Mouse (Mus musculus) forebrain, embryonic 10.5 days (tissue): ENCODE results near the gene Entpd7. TPM values are rescaled to one million over a fixed set of nuclear protein-coding genes. Genes with fewer than 3 reads are reported as not detected.

Experiments used
- DNase-seq: peaks from one replicate; pipeline ENCODE4 v3.0.0-alpha.2; 2017; ENCODE audit warnings: low spot score; ENCODE audit errors: extremely low spot score
- H3K27ac ChIP-seq: fragments of 300-500 bp; sonication (generic); 2 replicates; pipeline ENCODE4 v1.5.1; 2016; ENCODE audit warnings: mild to moderate bottlenecking
- H3K27me3 ChIP-seq: fragments of 300-500 bp; sonication (generic); 2 replicates; pipeline ENCODE4 v1.6.1; 2016; ENCODE audit warnings: mild to moderate bottlenecking; ENCODE audit not compliant: poor library complexity, severe bottlenecking
- H3K36me3 ChIP-seq: fragments of 300-500 bp; sonication (generic); replicated peaks from 2 replicates; pipeline ENCODE4 v1.6.1; 2016; ENCODE audit warnings: mild to moderate bottlenecking, moderate library complexity
- H3K4me1 ChIP-seq: fragments of 300-500 bp; sonication (generic); 2 replicates; pipeline ENCODE4 v1.6.1; 2016
- H3K4me3 ChIP-seq: fragments of 300-500 bp; sonication (generic); 2 replicates; pipeline ENCODE4 v1.5.1; 2016; ENCODE audit warnings: mild to moderate bottlenecking, moderate library complexity
- H3K9me3 ChIP-seq: fragments of 300-500 bp; sonication (generic); 2 replicates; pipeline ENCODE4 v1.6.1; 2016; ENCODE audit warnings: mild to moderate bottlenecking, moderate library complexity
- WGBS: fragments of 180-500 bp; shearing (Covaris S2); methylation state at CpG from one replicate; pipeline ENCODE4 v1.1.7; 2016; 5-methylcytosine and 5-hydroxymethylcytosine counted together
- polyA plus RNA-seq: library from polyadenylated mRNA; unstranded; fragments of >200 nt; fragmentation: Nextera tagmentation; extraction: Ambion mirVana; gene quantifications from 2 replicates; pipeline ENCODE4 v1.2.1, GENCODE M21; 2016

Entpd7 gene
- polyA plus RNA-seq, 1 experiment from 2014 or later: 8.8 TPM

GRCm38 (mm10) chr19:43747877-43748276 lies 58.4 kb downstream of the Entpd7 start:
- WGBS: 92% methylated on average over 4 of the region's 4 CpGs
- Histone ChIP-seq H3K27ac (no peak overlapping the region), H3K36me3 (peaks cover 82% of the 10 kb centered on the region)

GRCm38 (mm10) chr19:43750008-43750407 lies 60.5 kb downstream of the Entpd7 start:
- Histone ChIP-seq H3K27me3 (no peaks in the 10 kb centered on the region), H3K36me3 (peaks cover 62% of the 10 kb centered on the region), H3K27ac (no peak overlapping the region), H3K9me3 (no peaks in the 10 kb centered on the region), H3K4me1 (peaks cover 17% of the 10 kb centered on the region), H3K4me3 (no peak overlapping the region)
- no peak for DNase-seq
- WGBS: 97% methylated on average over 2 of the region's 2 CpGs

More at GRCm38 (mm10) chr19:43747877-43748276, 58.4 kb downstream of the Entpd7 start:
- H3K4me1 ChIP-seq: peaks cover 9% of the 10 kb centered on the region
- no peaks in the 10 kb centered on the region for H3K9me3 ChIP-seq
- no peak for DNase-seq
- H3K27me3 ChIP-seq: no peaks in the 10 kb centered on the region
- no peak overlapping the region for H3K4me3 ChIP-seq

- H3K4me3 ChIP-seq: peak within 1 kb of the TSS; percentile 82
- H3K27ac ChIP-seq: peak within 1 kb of the TSS; percentile 97
- H3K4me1 ChIP-seq: peaks cover 17% of the 10 kb centered on the region
- no peaks in the 10 kb centered on the region for H3K27me3 ChIP-seq
- WGBS: under 1% methylated on average over 62 of the region's 62 CpGs
- peak; percentile 93 for DNase-seq
- peaks cover 36% of the 10 kb centered on the region for H3K36me3 ChIP-seq
- H3K9me3 ChIP-seq: no peaks in the 10 kb centered on the region
Measured at GRCm38 (mm10) chr19:43752489-43753225, 63.2 kb downstream of the Entpd7 start, which contains the start of the genes Cutc and Cox15. TSS of gene Cutc (plus strand) at chr19:43752996. TSS of gene Cox15 (minus strand) at chr19:43753000.

- Histone ChIP-seq H3K4me3 (peak overlapping the region; percentile 82), H3K27me3 (no peaks in the 10 kb centered on the region), H3K4me1 (peaks cover 17% of the 10 kb centered on the region), H3K27ac (peak overlapping the region; percentile 97), H3K9me3 (no peaks in the 10 kb centered on the region), H3K36me3 (peaks cover 29% of the 10 kb centered on the region)
- WGBS: 2% methylated on average over 23 of the region's 24 CpGs
- DNase-seq: no peak
Measured at GRCm38 (mm10) chr19:43753226-43753835, 63.9 kb downstream of the Entpd7 start.

- peaks cover 17% of the 10 kb centered on the region for H3K4me1 ChIP-seq
- H3K4me3 ChIP-seq: no peak overlapping the region
- no peaks in the 10 kb centered on the region for H3K9me3 ChIP-seq
- 70% methylated on average over 2 of the region's 2 CpGs for WGBS
- H3K27ac ChIP-seq: no peak overlapping the region
- no peak for DNase-seq
- H3K27me3 ChIP-seq: no peaks in the 10 kb centered on the region
- peaks cover 20% of the 10 kb centered on the region for H3K36me3 ChIP-seq
Measured at GRCm38 (mm10) chr19:43754237-43754636, 64.8 kb downstream of the Entpd7 start.

- H3K4me3 ChIP-seq: no peak overlapping the region
- DNase-seq: no peak
- no peak overlapping the region for H3K27ac ChIP-seq
- no peaks in the 10 kb centered on the region for H3K9me3 ChIP-seq
- H3K4me1 ChIP-seq: peaks cover 17% of the 10 kb centered on the region
- no peaks in the 10 kb centered on the region for H3K27me3 ChIP-seq
- WGBS: 77% methylated on average over 2 of the region's 2 CpGs
- H3K36me3 ChIP-seq: peaks cover 15% of the 10 kb centered on the region
Measured at GRCm38 (mm10) chr19:43754872-43755271, 65.4 kb downstream of the Entpd7 start.

GRCm38 (mm10) chr19:43760504-43760903 lies 71.0 kb downstream of the Entpd7 start:
- no peak overlapping the region for H3K4me3 ChIP-seq
- 27% methylated on average over 6 of the region's 6 CpGs for WGBS
- peak; percentile 77 for DNase-seq

GRCm38 (mm10) chr19:43761543-43762256 lies 72.2 kb downstream of the Entpd7 start:
- Histone ChIP-seq H3K4me1 (no peaks in the 10 kb centered on the region), H3K36me3 (no peaks in the 10 kb centered on the region), H3K27ac (no peak overlapping the region), H3K9me3 (no peaks in the 10 kb centered on the region), H3K27me3 (no peaks in the 10 kb centered on the region), H3K4me3 (no peak overlapping the region)
- DNase-seq: no peak

More at GRCm38 (mm10) chr19:43760504-43760903, 71.0 kb downstream of the Entpd7 start:
- Histone ChIP-seq H3K36me3 (no peaks in the 10 kb centered on the region), H3K4me1 (no peaks in the 10 kb centered on the region), H3K27ac (no peak overlapping the region), H3K9me3 (no peaks in the 10 kb centered on the region), H3K27me3 (no peaks in the 10 kb centered on the region)

GRCm38 (mm10) chr19:43762410-43762809 lies 72.9 kb downstream of the Entpd7 start:
- H3K4me1 ChIP-seq: no peaks in the 10 kb centered on the region
- no peaks in the 10 kb centered on the region for H3K9me3 ChIP-seq
- no peak overlapping the region for H3K4me3 ChIP-seq
- WGBS: 81% methylated on average over 2 of the region's 2 CpGs
- no peak overlapping the region for H3K27ac ChIP-seq
- H3K27me3 ChIP-seq: no peaks in the 10 kb centered on the region
- no peak for DNase-seq
- H3K36me3 ChIP-seq: no peaks in the 10 kb centered on the region

- no peaks in the 10 kb centered on the region for H3K9me3 ChIP-seq
- H3K4me3 ChIP-seq: no peak overlapping the region
- no peaks in the 10 kb centered on the region for H3K27me3 ChIP-seq
- no peaks in the 10 kb centered on the region for H3K4me1 ChIP-seq
- 90% methylated on average over 5 of the region's 5 CpGs for WGBS
- no peak for DNase-seq
- no peaks in the 10 kb centered on the region for H3K36me3 ChIP-seq
- H3K27ac ChIP-seq: no peak overlapping the region
Measured at GRCm38 (mm10) chr19:43766451-43766850, 77.0 kb downstream of the Entpd7 start.

GRCm38 (mm10) chr19:43767549-43768322 lies 78.3 kb downstream of the Entpd7 start:
- Histone ChIP-seq H3K9me3 (no peaks in the 10 kb centered on the region), H3K36me3 (no peaks in the 10 kb centered on the region), H3K27me3 (no peaks in the 10 kb centered on the region), H3K27ac (no peak overlapping the region), H3K4me3 (no peak overlapping the region), H3K4me1 (no peaks in the 10 kb centered on the region)
- DNase-seq: no peak
- 88% methylated on average over 9 of the region's 9 CpGs for WGBS

- Histone ChIP-seq H3K27ac (no peak overlapping the region), H3K36me3 (no peaks in the 10 kb centered on the region), H3K4me3 (no peak overlapping the region), H3K27me3 (no peaks in the 10 kb centered on the region), H3K4me1 (no peaks in the 10 kb centered on the region), H3K9me3 (no peaks in the 10 kb centered on the region)
- no peak for DNase-seq
- 86% methylated on average over 5 of the region's 5 CpGs for WGBS
Measured at GRCm38 (mm10) chr19:43769366-43769960, 80.0 kb downstream of the Entpd7 start.
